Mouse (Mus musculus) limb, embryonic 15.5 days (tissue): ENCODE results near the gene Scfd1. TPM values are rescaled to one million over a fixed set of nuclear protein-coding genes. Genes with fewer than 3 reads are reported as not detected.

ENCODE experiments used
- ATAC-seq: fragments of 200-750 bp; cut with Nextera tagmentation; 2 replicates; pipeline ENCODE4 v1.8.0; 2017; ENCODE audit warnings: low read depth, moderate TSS enrichment; ENCODE audit not compliant: insufficient number of reproducible peaks, low FRiP score, low TSS enrichment
- H3K27ac ChIP-seq: fragments of 300-500 bp; sonication (generic); 2 replicates; pipeline ENCODE4 v1.5.1; 2015; ENCODE audit warnings: moderate library complexity, mild to moderate bottlenecking, inconsistent platforms
- H3K27me3 ChIP-seq: fragments of 300-500 bp; sonication (generic); 2 replicates; pipeline ENCODE4 v1.6.1; 2015; ENCODE audit warnings: inconsistent platforms
- H3K36me3 ChIP-seq: fragments of 300-500 bp; sonication (generic); 2 replicates; pipeline ENCODE4 v1.6.1; 2015; ENCODE audit warnings: inconsistent platforms
- H3K4me1 ChIP-seq: fragments of 300-500 bp; sonication (generic); 2 replicates; pipeline ENCODE4 v1.6.1; 2015; ENCODE audit warnings: inconsistent platforms
- H3K4me2 ChIP-seq: fragments of 300-500 bp; sonication (generic); 2 replicates; pipeline ENCODE4 v1.6.1; 2015; ENCODE audit warnings: mild to moderate bottlenecking, inconsistent platforms
- H3K4me3 ChIP-seq: fragments of 300-500 bp; sonication (generic); 2 replicates; pipeline ENCODE4 v1.5.1; 2015; ENCODE audit warnings: mild to moderate bottlenecking, inconsistent platforms
- H3K9ac ChIP-seq: fragments of 300-500 bp; sonication (generic); 2 replicates; pipeline ENCODE4 v1.6.1; 2015; ENCODE audit warnings: inconsistent platforms
- H3K9me3 ChIP-seq: fragments of 300-500 bp; sonication (generic); 2 replicates; pipeline ENCODE4 v1.6.1; 2016; ENCODE audit warnings: inconsistent platforms
- WGBS: fragments of 180-500 bp; shearing (Covaris S2); methylation state at CpG from one replicate; pipeline ENCODE4 v1.1.7; 2015; 5-methylcytosine and 5-hydroxymethylcytosine counted together
- polyA plus RNA-seq: library from polyadenylated mRNA; unstranded; fragments of >200 nt; fragmentation: Nextera tagmentation; extraction: Ambion mirVana; gene quantifications from 2 replicates; pipeline ENCODE4 v1.2.1, GENCODE M21; 2015

The Scfd1 gene
- polyA plus RNA-seq, 1 experiment from 2014 or later = 91.1 TPM

DNA sequence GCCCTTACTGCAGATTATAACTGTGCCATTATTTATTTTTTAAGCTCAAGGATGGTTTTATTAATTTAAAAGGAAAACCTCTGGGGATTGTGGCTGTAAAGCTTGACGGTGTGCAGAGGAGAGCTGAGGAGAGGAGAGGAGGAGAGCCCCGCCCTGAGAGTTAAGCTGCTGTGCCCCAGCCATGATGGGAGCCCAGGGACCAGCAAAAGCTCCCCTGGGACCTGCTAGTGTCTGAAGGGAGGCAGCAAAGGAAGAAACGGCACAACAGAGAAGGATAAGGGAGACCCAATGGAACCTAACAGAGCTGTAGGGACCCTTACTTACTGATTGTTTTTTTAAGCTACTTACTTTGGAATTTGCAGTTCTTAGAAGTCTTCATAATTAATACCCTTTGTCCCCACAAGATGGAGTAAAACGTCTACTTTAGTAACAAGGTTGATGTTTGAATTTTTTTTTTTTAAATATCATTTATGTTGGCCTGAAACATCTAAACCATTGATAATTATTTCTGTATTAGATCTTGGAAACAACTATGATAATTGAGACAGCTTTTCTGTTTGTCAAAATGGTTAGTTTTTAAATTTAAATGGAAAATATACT is 26.8 kb downstream of the Scfd1 start:
- WGBS = 65% methylated on average over 4 of the region's 4 CpGs
- no peaks in the 10 kb centered on the region for H3K9me3 ChIP-seq
- H3K36me3 ChIP-seq = peaks cover 58% of the 10 kb centered on the region
- no peaks in the 10 kb centered on the region for H3K4me1 ChIP-seq
- no peak overlapping the region for H3K4me3 ChIP-seq
- no peak overlapping the region for H3K4me2 ChIP-seq
- no peaks in the 10 kb centered on the region for H3K27me3 ChIP-seq
- no peak for ATAC-seq
- no peak overlapping the region for H3K9ac ChIP-seq
- no peak overlapping the region for H3K27ac ChIP-seq

- Histone ChIP-seq H3K4me1 (no peaks in the 10 kb centered on the region), H3K36me3 (peaks cover 60% of the 10 kb centered on the region), H3K4me3 (no peak overlapping the region), H3K9me3 (no peaks in the 10 kb centered on the region), H3K4me2 (no peak overlapping the region), H3K27me3 (no peaks in the 10 kb centered on the region), H3K27ac (no peak overlapping the region), H3K9ac (no peak overlapping the region)
- ATAC-seq = no peak
- WGBS = 85% methylated on average over 4 of the region's 4 CpGs
These were observed 34.1 kb downstream of the Scfd1 start for GRCm38 (mm10) chr12:51411362-51411761.

DNA sequence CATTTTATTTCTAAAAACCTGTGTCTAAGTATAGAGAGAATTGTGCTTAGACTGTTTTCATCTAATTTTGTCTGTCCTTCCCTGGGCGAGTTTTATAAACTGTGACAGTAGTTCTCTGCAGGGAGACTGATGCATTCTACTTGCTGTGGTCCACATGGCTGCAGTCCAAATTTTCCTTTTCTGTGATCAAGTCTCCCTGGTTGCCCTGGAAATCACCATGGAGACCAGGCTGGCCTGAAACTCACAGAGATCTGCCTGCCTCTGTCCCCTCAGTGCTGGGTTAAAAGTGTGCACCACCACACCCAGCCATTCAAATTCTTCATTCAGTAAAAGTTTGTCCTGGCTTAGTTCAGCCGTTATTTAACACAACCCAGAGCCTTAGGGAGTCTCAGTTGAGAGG is 60.2 kb downstream of the Scfd1 start:
- H3K9ac ChIP-seq = no peak overlapping the region
- ATAC-seq = no peak
- WGBS = 85% methylated on average over 2 of the region's 2 CpGs
- H3K36me3 ChIP-seq = peaks cover 68% of the 10 kb centered on the region
- no peak overlapping the region for H3K4me2 ChIP-seq
- no peak overlapping the region for H3K27ac ChIP-seq
- no peaks in the 10 kb centered on the region for H3K4me1 ChIP-seq
- no peak overlapping the region for H3K4me3 ChIP-seq
- H3K9me3 ChIP-seq = no peaks in the 10 kb centered on the region
- no peaks in the 10 kb centered on the region for H3K27me3 ChIP-seq

DNA sequence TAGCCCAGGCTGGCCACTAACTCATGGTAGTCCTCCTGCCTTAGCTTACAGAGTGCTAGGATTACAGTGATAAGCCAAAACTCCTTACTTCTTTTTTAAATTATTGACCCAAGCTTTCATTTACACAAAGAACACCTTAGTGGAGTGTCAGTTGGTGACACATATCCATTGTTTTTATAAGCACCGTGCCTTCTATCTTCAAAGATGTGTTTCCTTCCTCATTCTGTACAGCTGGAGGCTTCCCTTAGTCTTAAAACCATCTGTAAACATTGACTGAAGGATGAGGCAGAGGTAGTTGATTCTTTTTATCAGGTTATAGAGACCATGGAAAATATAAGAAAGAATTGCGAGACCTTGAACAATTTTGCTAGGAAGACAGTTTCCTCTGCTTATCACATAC is 61.0 kb downstream of the Scfd1 start:
- peaks cover 63% of the 10 kb centered on the region for H3K36me3 ChIP-seq
- no peaks in the 10 kb centered on the region for H3K9me3 ChIP-seq
- 88% methylated on average over 2 of the region's 2 CpGs for WGBS

GRCm38 (mm10) chr12:51449303-51449702 is 72.0 kb downstream of the Scfd1 start:
- H3K9me3 ChIP-seq = no peaks in the 10 kb centered on the region
- ATAC-seq = no peak
- no peaks in the 10 kb centered on the region for H3K27me3 ChIP-seq
- no peak overlapping the region for H3K4me2 ChIP-seq
- no peak overlapping the region for H3K4me3 ChIP-seq
- no peak overlapping the region for H3K9ac ChIP-seq
- no peaks in the 10 kb centered on the region for H3K4me1 ChIP-seq
- H3K36me3 ChIP-seq = peaks cover 64% of the 10 kb centered on the region
- H3K27ac ChIP-seq = no peak overlapping the region
- 81% methylated on average over 2 of the region's 2 CpGs for WGBS

More for the DNA sequence above, 61.0 kb downstream of the Scfd1 start:
- no peaks in the 10 kb centered on the region for H3K27me3 ChIP-seq
- H3K4me2 ChIP-seq = no peak overlapping the region
- no peak overlapping the region for H3K9ac ChIP-seq
- no peak overlapping the region for H3K4me3 ChIP-seq
- ATAC-seq = no peak
- no peak overlapping the region for H3K27ac ChIP-seq
- H3K4me1 ChIP-seq = no peaks in the 10 kb centered on the region

DNA sequence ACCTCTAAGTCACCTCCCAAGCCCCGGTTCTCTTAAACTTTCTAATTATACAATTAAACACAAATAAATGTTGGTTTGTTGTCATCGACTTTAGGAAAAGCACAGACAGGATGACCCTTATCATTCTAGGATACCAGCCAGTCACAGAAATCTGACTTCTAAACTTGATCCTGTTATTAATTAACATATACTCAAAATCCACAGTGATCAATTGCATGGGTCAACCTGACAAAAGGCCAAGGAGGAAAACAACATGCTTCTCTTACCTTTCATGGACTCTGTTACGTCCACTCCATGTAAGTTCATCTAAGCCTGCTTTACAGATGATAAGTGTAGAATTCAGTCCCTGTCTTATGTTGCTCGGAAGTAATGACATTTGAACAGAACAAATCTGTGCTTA is 93.6 kb downstream of the Scfd1 start:
- Histone ChIP-seq H3K27ac (no peak overlapping the region), H3K27me3 (no peaks in the 10 kb centered on the region)
- 80% methylated on average over 4 of the region's 4 CpGs for WGBS

GRCm38 (mm10) chr12:51481246-51481645 is 103.9 kb downstream of the Scfd1 start:
- no peak overlapping the region for H3K27ac ChIP-seq
- no peak for ATAC-seq
- no peaks in the 10 kb centered on the region for H3K27me3 ChIP-seq
- H3K36me3 ChIP-seq = no peaks in the 10 kb centered on the region
- H3K4me3 ChIP-seq = no peak overlapping the region
- no peaks in the 10 kb centered on the region for H3K4me1 ChIP-seq
- no peaks in the 10 kb centered on the region for H3K9me3 ChIP-seq
- no peak overlapping the region for H3K4me2 ChIP-seq
- WGBS = 91% methylated on average over 2 of the region's 2 CpGs
- no peak overlapping the region for H3K9ac ChIP-seq

More for the DNA sequence above, 93.6 kb downstream of the Scfd1 start:
- Histone ChIP-seq H3K36me3 (no peaks in the 10 kb centered on the region), H3K4me3 (no peak overlapping the region), H3K9ac (no peak overlapping the region), H3K9me3 (no peaks in the 10 kb centered on the region), H3K4me2 (no peak overlapping the region), H3K4me1 (no peaks in the 10 kb centered on the region)
- no peak for ATAC-seq

- Histone ChIP-seq H3K9ac (no peak overlapping the region), H3K4me3 (no peak overlapping the region), H3K4me1 (no peaks in the 10 kb centered on the region), H3K27me3 (no peaks in the 10 kb centered on the region), H3K4me2 (no peak overlapping the region), H3K27ac (no peak overlapping the region), H3K9me3 (no peaks in the 10 kb centered on the region), H3K36me3 (no peaks in the 10 kb centered on the region)
- WGBS = 81% methylated on average over 7 of the region's 7 CpGs
- ATAC-seq = no peak
These were observed 114.7 kb downstream of the Scfd1 start for GRCm38 (mm10) chr12:51492040-51492439.

GRCm38 (mm10) chr12:51493476-51493875 is 116.2 kb downstream of the Scfd1 start:
- H3K27ac ChIP-seq = no peak overlapping the region
- ATAC-seq = no peak
- H3K9me3 ChIP-seq = no peaks in the 10 kb centered on the region
- H3K9ac ChIP-seq = no peak overlapping the region
- no peak overlapping the region for H3K4me3 ChIP-seq
- no peaks in the 10 kb centered on the region for H3K27me3 ChIP-seq
- H3K4me2 ChIP-seq = no peak overlapping the region
- WGBS = 85% methylated on average over 11 of the region's 11 CpGs
- no peaks in the 10 kb centered on the region for H3K36me3 ChIP-seq
- H3K4me1 ChIP-seq = no peaks in the 10 kb centered on the region

- no peak overlapping the region for H3K9ac ChIP-seq
- no peak for ATAC-seq
- no peak overlapping the region for H3K27ac ChIP-seq
- H3K4me2 ChIP-seq = no peak overlapping the region
- H3K36me3 ChIP-seq = no peaks in the 10 kb centered on the region
- H3K4me3 ChIP-seq = no peak overlapping the region
- H3K9me3 ChIP-seq = no peaks in the 10 kb centered on the region
- H3K27me3 ChIP-seq = no peaks in the 10 kb centered on the region
- 83% methylated on average over 20 of the region's 20 CpGs for WGBS
- no peaks in the 10 kb centered on the region for H3K4me1 ChIP-seq
These were observed 117.3 kb downstream of the Scfd1 start for GRCm38 (mm10) chr12:51494641-51495040.

Other genes starting within 250 kb of the Scfd1 start
- gene G2e3, start 29.4 kb upstream of the Scfd1 start, polyA plus RNA-seq = 27.9 and 29.1 TPM in 2 replicates
- gene Coch, start 215.8 kb downstream of the Scfd1 start, polyA plus RNA-seq = 10.2 and 14.5 TPM in 2 replicates